Mouse (Mus musculus) C2C12 (cell line): Measurements from ENCODE around the gene Olfr1230.

Source experiments
- CEBPB ChIP-seq: IDR thresholded peaks from one replicate; pipeline ENCODE4 v1.6.1; 2011; ENCODE audit warnings: low read depth, mild to moderate bottlenecking, control low read depth, moderate library complexity
- CTCF ChIP-seq: IDR thresholded peaks from one replicate; pipeline ENCODE4 v1.5.1; 2011; ENCODE audit not compliant: control insufficient read depth, insufficient read depth, insufficient read length
- FOSL1 ChIP-seq: IDR thresholded peaks from one replicate; pipeline ENCODE4 v1.8.0; 2011; ENCODE audit warnings: mild to moderate bottlenecking, low read length; ENCODE audit not compliant: poor library complexity, insufficient read depth, severe bottlenecking
- MAX ChIP-seq: IDR thresholded peaks from one replicate; pipeline ENCODE4 v1.6.1; 2011; ENCODE audit warnings: mild to moderate bottlenecking, control low read depth
- MYOD1 ChIP-seq: IDR thresholded peaks from one replicate; pipeline ENCODE4 v1.6.1; 2011; ENCODE audit warnings: low read depth; ENCODE audit not compliant: control insufficient read depth, insufficient read length
- MYOG ChIP-seq: IDR thresholded peaks from one replicate; pipeline ENCODE4 v1.6.1; 2011; ENCODE audit not compliant: control insufficient read depth, insufficient read length; ENCODE audit errors: extremely low read depth
- USF1 ChIP-seq: IDR thresholded peaks from one replicate; pipeline ENCODE4 v1.6.1; 2011; ENCODE audit warnings: low read depth, mild to moderate bottlenecking, control low read depth, moderate library complexity

- no peak for TF ChIP-seq CTCF
- no peak for TF ChIP-seq MYOG
- TF ChIP-seq USF1: no peak
- TF ChIP-seq MYOD1: no peak
- no peak for TF ChIP-seq CEBPB
- no peak for TF ChIP-seq MAX
- no peak for TF ChIP-seq FOSL1
These were observed 45.2 kb upstream of the Olfr1230 start, which contains the start of gene Olfr1233 for GRCm38 (mm10) chr2:89342298-89342697.
